Mouse (Mus musculus) forebrain, embryonic 14.5 days (tissue): Measurements from ENCODE around the gene Prex1. TPM values are rescaled to one million over a fixed set of nuclear protein-coding genes. Genes with fewer than 3 reads are reported as not detected.
A peak's percentile ranks its signal among the peaks of the same experiment; 100 is the strongest.

Experiments
- ATAC-seq: fragments of 200-750 bp; cut with Nextera tagmentation; 2 replicates; pipeline ENCODE4 v1.8.0; 2017; ENCODE audit warnings: mild to moderate bottlenecking, moderate library complexity
- DNase-seq: peaks from one replicate; pipeline ENCODE4 v3.0.0-alpha.2; 2015; ENCODE audit warnings: low spot score
- H3K27ac ChIP-seq: fragments of 300-500 bp; sonication (generic); 2 replicates; pipeline ENCODE4 v1.5.1; 2014; ENCODE audit warnings: low read depth, mild to moderate bottlenecking, control low read depth, low read length, moderate library complexity
- H3K27me3 ChIP-seq: fragments of 300-500 bp; sonication (generic); replicated peaks from 2 replicates; pipeline ENCODE4 v1.6.1; 2014; ENCODE audit warnings: low read length, control low read depth, mixed read lengths; ENCODE audit not compliant: control insufficient read depth, insufficient read depth
- H3K36me3 ChIP-seq: fragments of 300-500 bp; sonication (generic); 2 replicates; pipeline ENCODE4 v1.6.1; 2014; ENCODE audit warnings: low read length, control low read depth; ENCODE audit not compliant: control insufficient read depth, insufficient read depth
- H3K4me1 ChIP-seq: fragments of 300-500 bp; sonication (generic); 2 replicates; pipeline ENCODE4 v1.6.1; 2014; ENCODE audit warnings: antibody characterized with exemption, low read length, control low read depth; ENCODE audit not compliant: control insufficient read depth, insufficient read depth
- H3K4me2 ChIP-seq: fragments of 300-500 bp; sonication (generic); 2 replicates; pipeline ENCODE4 v1.6.1; 2014; ENCODE audit warnings: mild to moderate bottlenecking, control low read depth, low read length
- H3K4me3 ChIP-seq: fragments of 300-500 bp; sonication (generic); 2 replicates; pipeline ENCODE4 v1.5.1; 2014; ENCODE audit warnings: low read depth, low read length, control low read depth
- H3K9ac ChIP-seq: fragments of 300-500 bp; sonication (generic); 2 replicates; pipeline ENCODE4 v1.6.1; 2014; ENCODE audit warnings: mild to moderate bottlenecking, low read length, control low read depth, moderate library complexity
- H3K9me3 ChIP-seq: fragments of 300-500 bp; sonication (generic); replicated peaks from 2 replicates; pipeline ENCODE4 v1.6.1; 2016; ENCODE audit warnings: low read length, control low read depth, mixed read lengths; ENCODE audit not compliant: control insufficient read depth
- WGBS: fragments of 180-500 bp; shearing (Covaris S2); extraction: QIAGEN DNeasy Blood & Tissue Kit; methylation state at CpG from one replicate; pipeline ENCODE4 v1.1.7; 2014; 5-methylcytosine and 5-hydroxymethylcytosine counted together
- polyA plus RNA-seq: library from polyadenylated mRNA; unstranded; fragments of >200 nt; fragmentation: Nextera tagmentation; extraction: Ambion mirVana; gene quantifications from 2 replicates; pipeline ENCODE4 v1.2.1, GENCODE M21; 2014

Gene Prex1
- polyA plus RNA-seq, 1 experiment from 2014 or later: 28.4 TPM

- no peak for ATAC-seq
- Histone ChIP-seq H3K27ac (peak overlapping the region; percentile 55; the same call in 1 of the 2 replicates), H3K4me3 (no peak overlapping the region), H3K4me2 (no peak overlapping the region), H3K36me3 (no peaks in the 10 kb centered on the region), H3K9ac (0 out of 2 replicates have a peak overlapping the region, but pooled peaks have one; percentile 21), H3K27me3 (no peaks in the 10 kb centered on the region), H3K4me1 (peaks cover 29% of the 10 kb centered on the region), H3K9me3 (no peaks in the 10 kb centered on the region)
- WGBS: 55% methylated on average over 11 of the region's 11 CpGs
- DNase-seq: no peak
Observed at GRCm38 (mm10) chr2:166655727-166656520, 57.7 kb downstream of the Prex1 start.

GRCm38 (mm10) chr2:166655308-166655707 lies 58.3 kb downstream of the Prex1 start:
- Histone ChIP-seq H3K4me2 (no peak overlapping the region), H3K36me3 (no peaks in the 10 kb centered on the region), H3K9ac (no peak overlapping the region), H3K9me3 (no peaks in the 10 kb centered on the region), H3K27ac (0 out of 2 replicates have a peak overlapping the region, but pooled peaks have one; percentile 55), H3K4me1 (peaks cover 29% of the 10 kb centered on the region), H3K27me3 (no peaks in the 10 kb centered on the region), H3K4me3 (no peak overlapping the region)
- 92% methylated on average over 4 of the region's 4 CpGs for WGBS
- DNase-seq (no peak), ATAC-seq (no peak)

GRCm38 (mm10) chr2:166654875-166655274 lies 58.8 kb downstream of the Prex1 start:
- ATAC-seq: no peak
- no peak overlapping the region for H3K27ac ChIP-seq
- no peak for DNase-seq
- H3K36me3 ChIP-seq: no peaks in the 10 kb centered on the region
- H3K9me3 ChIP-seq: no peaks in the 10 kb centered on the region
- no peak overlapping the region for H3K9ac ChIP-seq
- H3K4me1 ChIP-seq: peaks cover 29% of the 10 kb centered on the region
- no peak overlapping the region for H3K4me3 ChIP-seq
- no peaks in the 10 kb centered on the region for H3K27me3 ChIP-seq
- no peak overlapping the region for H3K4me2 ChIP-seq
- WGBS: 82% methylated on average over 4 of the region's 4 CpGs

- H3K9me3 ChIP-seq: no peaks in the 10 kb centered on the region
- peaks cover 29% of the 10 kb centered on the region for H3K4me1 ChIP-seq
- no peak overlapping the region for H3K4me2 ChIP-seq
- no peaks in the 10 kb centered on the region for H3K36me3 ChIP-seq
- peak overlapping the region; percentile 29; the same call in 1 of the 2 replicates for H3K9ac ChIP-seq
- H3K4me3 ChIP-seq: no peak overlapping the region
- no peaks in the 10 kb centered on the region for H3K27me3 ChIP-seq
- DNase-seq (peak; percentile 76), ATAC-seq (peak; percentile 62)
- 46% methylated on average over 5 of the region's 5 CpGs for WGBS
- H3K27ac ChIP-seq: peak overlapping the region; percentile 91
Observed at GRCm38 (mm10) chr2:166653564-166653963, 60.1 kb downstream of the Prex1 start.

GRCm38 (mm10) chr2:166652672-166653071 lies 61.0 kb downstream of the Prex1 start:
- H3K27me3 ChIP-seq: no peaks in the 10 kb centered on the region
- 45% methylated on average over 4 of the region's 4 CpGs for WGBS
- no peak for ATAC-seq
- peaks cover 27% of the 10 kb centered on the region for H3K4me1 ChIP-seq
- H3K4me2 ChIP-seq: no peak overlapping the region
- H3K9ac ChIP-seq: no peak overlapping the region
- no peaks in the 10 kb centered on the region for H3K9me3 ChIP-seq
- peak overlapping the region; percentile 91; the same call in 1 of the 2 replicates for H3K27ac ChIP-seq
- H3K36me3 ChIP-seq: no peaks in the 10 kb centered on the region
- no peak for DNase-seq
- H3K4me3 ChIP-seq: no peak overlapping the region

- H3K4me3 ChIP-seq: no peak overlapping the region
- no peaks in the 10 kb centered on the region for H3K36me3 ChIP-seq
- no peak overlapping the region for H3K9ac ChIP-seq
- DNase-seq: no peak
- H3K27ac ChIP-seq: peak overlapping the region; percentile 27
- H3K9me3 ChIP-seq: no peaks in the 10 kb centered on the region
- WGBS: 75% methylated on average over 10 of the region's 10 CpGs
- no peaks in the 10 kb centered on the region for H3K27me3 ChIP-seq
- no peak overlapping the region for H3K4me2 ChIP-seq
- 0 out of 2 replicates have a peak, but pooled peaks have one; percentile 18 for ATAC-seq
- peaks cover 24% of the 10 kb centered on the region for H3K4me1 ChIP-seq
Observed at GRCm38 (mm10) chr2:166651317-166652030, 62.2 kb downstream of the Prex1 start.

- H3K9me3 ChIP-seq: no peaks in the 10 kb centered on the region
- DNase-seq (no peak), ATAC-seq (no peak)
- no peaks in the 10 kb centered on the region for H3K36me3 ChIP-seq
- H3K9ac ChIP-seq: no peak overlapping the region
- 41% methylated on average over 9 of the region's 9 CpGs for WGBS
- no peak overlapping the region for H3K4me2 ChIP-seq
- peaks cover 14% of the 10 kb centered on the region for H3K4me1 ChIP-seq
- H3K27ac ChIP-seq: no peak overlapping the region; the same call in 1 of the 2 replicates
- H3K4me3 ChIP-seq: no peak overlapping the region
- no peaks in the 10 kb centered on the region for H3K27me3 ChIP-seq
Observed at GRCm38 (mm10) chr2:166650414-166650813, 63.2 kb downstream of the Prex1 start.

- no peak for ATAC-seq
- H3K27me3 ChIP-seq: no peaks in the 10 kb centered on the region
- no peaks in the 10 kb centered on the region for H3K9me3 ChIP-seq
- DNase-seq: no peak
- H3K4me3 ChIP-seq: no peak overlapping the region
- WGBS: 73% methylated on average over 7 of the region's 7 CpGs
- H3K36me3 ChIP-seq: peaks cover 5% of the 10 kb centered on the region
- peaks cover 3% of the 10 kb centered on the region; the same call in 1 of the 2 replicates for H3K4me1 ChIP-seq
- H3K27ac ChIP-seq: no peak overlapping the region
- H3K9ac ChIP-seq: no peak overlapping the region
- no peak overlapping the region for H3K4me2 ChIP-seq
Observed at GRCm38 (mm10) chr2:166647242-166647641, 66.4 kb downstream of the Prex1 start.
